Mouse (Mus musculus) liver, adult 2 months (tissue): Measurements from ENCODE around the gene Rxylt1. TPM values are rescaled to one million over a fixed set of nuclear protein-coding genes. Genes with fewer than 3 reads are reported as not detected.

ENCODE experiments used
- DNase-seq: peaks from one replicate; pipeline ENCODE4 v3.0.0-alpha.2; 2011; ENCODE audit warnings: low read depth, low spot score; ENCODE audit errors: extremely low read depth
- H3K27ac ChIP-seq: fragments of 200-500 bp; replicated peaks from 2 replicates; pipeline ENCODE4 v1.5.1; 2012; ENCODE audit warnings: low read depth, mild to moderate bottlenecking, control low read depth, inconsistent platforms, low read length; ENCODE audit not compliant: insufficient read depth
- H3K27me3 ChIP-seq: fragments of 200-500 bp; 2 replicates; pipeline ENCODE4 v1.6.1; 2012; ENCODE audit warnings: mild to moderate bottlenecking, moderate library complexity, low read length, inconsistent platforms; ENCODE audit not compliant: control insufficient read depth, insufficient read depth
- H3K36me3 ChIP-seq: fragments of 200-500 bp; 2 replicates; pipeline ENCODE4 v1.6.1; 2012; ENCODE audit warnings: low read length, inconsistent platforms; ENCODE audit not compliant: control insufficient read depth, insufficient read depth
- H3K4me1 ChIP-seq: fragments of 200-500 bp; 2 replicates; pipeline ENCODE4 v1.6.1; 2011; ENCODE audit warnings: low read length; ENCODE audit not compliant: control insufficient read depth, insufficient read depth
- H3K4me3 ChIP-seq: fragments of 200-500 bp; 2 replicates; pipeline ENCODE4 v1.5.1; 2011; ENCODE audit warnings: low read depth, mild to moderate bottlenecking, control low read depth, low read length, moderate library complexity; ENCODE audit not compliant: insufficient read depth
- H3K79me2 ChIP-seq: fragments of 200-500 bp; 2 replicates; pipeline ENCODE4 v1.6.1; 2012; ENCODE audit warnings: inconsistent platforms, mild to moderate bottlenecking, low read length, moderate library complexity; ENCODE audit not compliant: control insufficient read depth, insufficient read depth
- H3K9ac ChIP-seq: fragments of 200-500 bp; 2 replicates; pipeline ENCODE4 v1.6.1; 2012; ENCODE audit warnings: low read depth, mild to moderate bottlenecking, control low read depth, inconsistent platforms, low read length
- CTCF ChIP-seq: fragments of 200-500 bp; IDR thresholded peaks from 2 replicates; pipeline ENCODE4 v1.5.1; 2011; ENCODE audit warnings: low read depth, low read length, control low read depth
- POLR2A ChIP-seq: fragments of 200-500 bp; IDR thresholded peaks from 2 replicates; pipeline ENCODE4 v1.6.1; 2011; ENCODE audit warnings: low read length, control low read depth; ENCODE audit not compliant: insufficient read depth; ENCODE audit errors: extremely low read depth
- WGBS: fragments of 180-500 bp; shearing (Covaris S2); methylation state at CpG from one replicate; pipeline ENCODE4 v1.1.7; 2018; 5-methylcytosine and 5-hydroxymethylcytosine counted together
- polyA plus RNA-seq: library from polyadenylated mRNA; depleted of rRNA; stranded (reverse); fragments of >200 nt; gene quantifications from 2 replicates; pipeline ENCODE4 v1.2.3, GENCODE M21; 2012; rRNA removed
- total RNA-seq: library from RNA; depleted of rRNA; stranded (reverse); fragments of >200 nt; gene quantifications from 2 replicates; pipeline ENCODE4 v1.2.3, GENCODE M21; 2014; rRNA removed

Rxylt1 gene
- total and polyA plus RNA-seq, 2 experiments = 3.5 to 22.9 TPM

- TF ChIP-seq CTCF = no peak
- WGBS = 41% methylated on average over 3 of the region's 3 CpGs
- no peaks in the 10 kb centered on the region for H3K4me1 ChIP-seq
- no peak overlapping the region for H3K4me3 ChIP-seq
- peak; percentile 59 for DNase-seq
- H3K27ac ChIP-seq = no peak overlapping the region
- H3K27me3 ChIP-seq = no peaks in the 10 kb centered on the region
- H3K36me3 ChIP-seq = no peaks in the 10 kb centered on the region
- H3K9ac ChIP-seq = no peak overlapping the region
- H3K79me2 ChIP-seq = no peaks in the 10 kb centered on the region; the same call in 1 of the 2 replicates
These were observed 58.6 kb downstream of the Rxylt1 start for GRCm38 (mm10) chr10:122038554-122038953.

- no peak overlapping the region for H3K4me3 ChIP-seq
- H3K36me3 ChIP-seq = no peaks in the 10 kb centered on the region
- no peak overlapping the region for H3K9ac ChIP-seq
- H3K27me3 ChIP-seq = no peaks in the 10 kb centered on the region
- no peak overlapping the region for H3K27ac ChIP-seq
- 75% methylated on average over 5 of the region's 5 CpGs for WGBS
- H3K79me2 ChIP-seq = no peaks in the 10 kb centered on the region
- H3K4me1 ChIP-seq = peaks cover 2% of the 10 kb centered on the region; the same call in 1 of the 2 replicates
- TF ChIP-seq CTCF (no peak), POLR2A (no peak)
- DNase-seq = no peak
These were observed 63.9 kb downstream of the Rxylt1 start for GRCm38 (mm10) chr10:122033271-122033670.

- Histone ChIP-seq H3K4me1 (peaks cover 2% of the 10 kb centered on the region; the same call in 1 of the 2 replicates), H3K9ac (no peak overlapping the region), H3K36me3 (no peaks in the 10 kb centered on the region), H3K27me3 (no peaks in the 10 kb centered on the region), H3K79me2 (no peaks in the 10 kb centered on the region), H3K27ac (no peak overlapping the region), H3K4me3 (no peak overlapping the region)
- TF ChIP-seq POLR2A = no peak
- no peak for TF ChIP-seq CTCF
- whole genome bisulfite sequencing = 42% methylated on average over 5 of the region's 5 CpGs
- no peak for DNase-seq
These were observed 66.8 kb downstream of the Rxylt1 start for GRCm38 (mm10) chr10:122030420-122030819.

GRCm38 (mm10) chr10:122029738-122030137, 67.4 kb downstream of the Rxylt1 start:
- WGBS = 8% methylated on average over 7 of the region's 7 CpGs
- peak; percentile 29 for DNase-seq
- Histone ChIP-seq H3K27ac (no peak overlapping the region), H3K27me3 (no peaks in the 10 kb centered on the region), H3K4me1 (peaks cover 2% of the 10 kb centered on the region; the same call in 1 of the 2 replicates), H3K36me3 (no peaks in the 10 kb centered on the region), H3K4me3 (no peak overlapping the region), H3K9ac (no peak overlapping the region), H3K79me2 (no peaks in the 10 kb centered on the region)
- TF ChIP-seq POLR2A (no peak), CTCF (no peak)

Other genes with a start within 250 kb of the Rxylt1 start
- gene Srgap1, start 50.1 kb downstream of the Rxylt1 start, total RNA-seq = 0.54 and 0.55 TPM in 2 replicates
- gene Srgap1, start 50.1 kb downstream of the Rxylt1 start, polyA plus RNA-seq = 0.16 and 0.31 TPM in 2 replicates